Mouse (Mus musculus) MEL (cell line): ENCODE data around the gene Zfp827. TPM values are rescaled to one million over a fixed set of nuclear protein-coding genes. Genes with fewer than 3 reads are reported as not detected.

ENCODE experiments used
- DNase-seq: peaks from one replicate; pipeline ENCODE4 v3.0.0; 2011; ENCODE audit warnings: low read depth, low spot score
- H3K27ac ChIP-seq: 2 replicates; pipeline ENCODE4 v1.5.1; 2012; ENCODE audit warnings: low read depth, mild to moderate bottlenecking, control low read depth, low read length, moderate library complexity; ENCODE audit not compliant: control insufficient read depth
- H3K27me3 ChIP-seq, 2 experiments: fragments of 150-350 bp in 1 of 2; sonication (generic) in 1 of 2; 2 replicates each; pipeline ENCODE4 v1.6.1; 2012; ENCODE audit warnings: low read length in 2 of 2, mild to moderate bottlenecking in 2 of 2, improper control_type of control experiment in 1 of 2, moderate library complexity in 1 of 2; ENCODE audit not compliant: insufficient read depth in 2 of 2, control insufficient read depth in 1 of 2
- H3K36me3 ChIP-seq, 2 experiments: 2 replicates each; pipeline ENCODE4 v1.6.1; 2012 to 2014; ENCODE audit warnings: low read length in 2 of 2, improper control_type of control experiment in 1 of 2, inconsistent platforms in 1 of 2, mild to moderate bottlenecking in 1 of 2; ENCODE audit not compliant: insufficient read depth in 2 of 2, control insufficient read depth in 1 of 2
- H3K4me1 ChIP-seq, 2 experiments: fragments of 150-350 bp in 1 of 2; sonication (generic) in 1 of 2; 2 replicates each; pipeline ENCODE4 v1.6.1; 2012; ENCODE audit warnings: low read length in 2 of 2, improper control_type of control experiment in 1 of 2, mild to moderate bottlenecking in 1 of 2; ENCODE audit not compliant: insufficient read depth in 2 of 2, control insufficient read depth in 1 of 2
- H3K4me3 ChIP-seq, 2 experiments: fragments of 150-350 bp in 1 of 2; sonication (generic) in 1 of 2; 2 replicates each; pipeline ENCODE4 v1.5.1; 2012; ENCODE audit warnings: low read depth in 2 of 2, low read length in 2 of 2, mild to moderate bottlenecking in 2 of 2, moderate library complexity in 2 of 2, control low read depth in 1 of 2, improper control_type of control experiment in 1 of 2; ENCODE audit not compliant: control insufficient read depth in 1 of 2, insufficient read depth in 1 of 2
- H3K79me2 ChIP-seq: 2 replicates; pipeline ENCODE4 v1.6.1; 2012; ENCODE audit warnings: mild to moderate bottlenecking, low read length, moderate library complexity; ENCODE audit not compliant: control insufficient read depth, poor library complexity, insufficient read depth
- H3K9ac ChIP-seq: 2 replicates; pipeline ENCODE4 v1.6.1; 2012; ENCODE audit warnings: low read depth, mild to moderate bottlenecking, control low read depth, low read length, moderate library complexity; ENCODE audit not compliant: control insufficient read depth, poor library complexity, severe bottlenecking
- H3K9me3 ChIP-seq: fragments of 150-350 bp; sonication (generic); replicated peaks from 2 replicates; pipeline ENCODE4 v1.6.1; 2012; ENCODE audit warnings: mild to moderate bottlenecking, low read length, improper control_type of control experiment, moderate library complexity; ENCODE audit not compliant: insufficient read depth
- CHD1 ChIP-seq: IDR thresholded peaks from 2 replicates; pipeline ENCODE4 v1.6.1; 2012; ENCODE audit warnings: low read depth, mild to moderate bottlenecking, inconsistent platforms, low read length, improper control_type of control experiment
- CHD2 ChIP-seq: IDR thresholded peaks from 2 replicates; pipeline ENCODE4 v1.6.1; 2011; ENCODE audit warnings: low read length, improper control_type of control experiment
- EP300 ChIP-seq, 2 experiments: IDR thresholded peaks; 2 replicates each; pipeline ENCODE4 v1.6.1; 2011; ENCODE audit warnings: improper control_type of control experiment in 2 of 2, low read length in 2 of 2, low read depth in 1 of 2, mild to moderate bottlenecking in 1 of 2
- GABPA ChIP-seq: IDR thresholded peaks from 2 replicates; pipeline ENCODE4 v1.6.1; 2012; ENCODE audit warnings: low read depth, mild to moderate bottlenecking, inconsistent platforms, low read length, improper control_type of control experiment, moderate library complexity
- HCFC1 ChIP-seq: IDR thresholded peaks from 2 replicates; pipeline ENCODE4 v1.6.1; 2012; ENCODE audit warnings: low read depth, mild to moderate bottlenecking, inconsistent platforms, low read length, improper control_type of control experiment, moderate library complexity
- JUND ChIP-seq: IDR thresholded peaks from 2 replicates; pipeline ENCODE4 v1.6.1; 2011; ENCODE audit warnings: low read depth, mild to moderate bottlenecking, improper control_type of control experiment, low read length
- MAFK ChIP-seq: IDR thresholded peaks from 2 replicates; pipeline ENCODE4 v1.6.1; 2011; ENCODE audit warnings: low read depth, mild to moderate bottlenecking, low read length, improper control_type of control experiment, borderline replicate concordance
- MAX ChIP-seq: IDR thresholded peaks from 2 replicates; pipeline ENCODE4 v1.6.1; 2011; ENCODE audit warnings: low read length, improper control_type of control experiment
- MXI1 ChIP-seq: IDR thresholded peaks from 2 replicates; pipeline ENCODE4 v1.6.1; 2011; ENCODE audit warnings: mild to moderate bottlenecking, low read depth, low read length, improper control_type of control experiment
- NELFE ChIP-seq: IDR thresholded peaks from 2 replicates; pipeline ENCODE4 v1.6.1; 2011; ENCODE audit warnings: low read depth, low read length, improper control_type of control experiment
- POLR2AphosphoS2 ChIP-seq: IDR thresholded peaks from 2 replicates; pipeline ENCODE4 v1.6.1; 2011; ENCODE audit warnings: low read length, improper control_type of control experiment
- SIN3A ChIP-seq: IDR thresholded peaks from 2 replicates; pipeline ENCODE4 v1.6.1; 2012; ENCODE audit warnings: low read length, improper control_type of control experiment, inconsistent platforms
- UBTF ChIP-seq: IDR thresholded peaks from 2 replicates; pipeline ENCODE4 v1.6.1; 2012; ENCODE audit warnings: low read depth, mild to moderate bottlenecking, inconsistent platforms, low read length, improper control_type of control experiment, moderate library complexity, borderline replicate concordance; ENCODE audit not compliant: insufficient read depth
- USF1 ChIP-seq: IDR thresholded peaks from 2 replicates; pipeline ENCODE4 v1.6.1; 2014; ENCODE audit warnings: low read depth, mild to moderate bottlenecking, inconsistent platforms, low read length, improper control_type of control experiment, moderate library complexity
- ZC3H11A ChIP-seq: IDR thresholded peaks from 2 replicates; pipeline ENCODE4 v1.6.1; 2012; ENCODE audit warnings: low read depth, mild to moderate bottlenecking, inconsistent platforms, low read length, improper control_type of control experiment
- ZNF384 ChIP-seq: IDR thresholded peaks from 2 replicates; pipeline ENCODE4 v1.6.1; 2012; ENCODE audit warnings: low read depth, mild to moderate bottlenecking, inconsistent platforms, low read length, improper control_type of control experiment
- polyA plus RNA-seq, 2 experiments: library from polyadenylated mRNA; stranded (reverse) in 1 of 2; unstranded in 1 of 2; fragments of >175 nt in 1 of 2; fragments of >200 nt in 1 of 2; gene quantifications; 2 replicates each; pipeline versions ENCODE4 v1.2.1 to v1.2.4; 2012; ENCODE audit warnings: low replicate concordance in 2 of 2, low read depth in 1 of 2; ENCODE audit not compliant: insufficient read length in 2 of 2, insufficient read depth in 1 of 2, missing spikeins in 1 of 2
- total RNA-seq: library from RNA; depleted of rRNA; stranded (reverse); fragments of 300-350 nt; gene quantifications from 2 replicates; pipeline ENCODE4 v1.2.3, GENCODE M21; 2012

Zfp827 gene
- total and polyA plus RNA-seq, 3 experiments, result not detected

- Histone ChIP-seq H3K9me3 (no peaks in the 10 kb centered on the region), H3K79me2 (no peaks in the 10 kb centered on the region), H3K36me3 (no peaks in the 10 kb centered on the region)
- DNase-seq, result no peak
- TF ChIP-seq SIN3A (no peak), ZC3H11A (no peak), MAFK (no peak), MAX (no peak)
- TF ChIP-seq, all 39 proteins: peak for 0
- Histone ChIP-seq H3K27ac (no peak overlapping the region), H3K9ac (no peak overlapping the region), H3K4me1 (no peaks in the 10 kb centered on the region), H3K27me3 (no peaks in the 10 kb centered on the region), H3K4me3 (no peak overlapping the region)
Observed at GRCm38 (mm10) chr8:79159397-79159796, 131.2 kb downstream of the Zfp827 start.

DNA sequence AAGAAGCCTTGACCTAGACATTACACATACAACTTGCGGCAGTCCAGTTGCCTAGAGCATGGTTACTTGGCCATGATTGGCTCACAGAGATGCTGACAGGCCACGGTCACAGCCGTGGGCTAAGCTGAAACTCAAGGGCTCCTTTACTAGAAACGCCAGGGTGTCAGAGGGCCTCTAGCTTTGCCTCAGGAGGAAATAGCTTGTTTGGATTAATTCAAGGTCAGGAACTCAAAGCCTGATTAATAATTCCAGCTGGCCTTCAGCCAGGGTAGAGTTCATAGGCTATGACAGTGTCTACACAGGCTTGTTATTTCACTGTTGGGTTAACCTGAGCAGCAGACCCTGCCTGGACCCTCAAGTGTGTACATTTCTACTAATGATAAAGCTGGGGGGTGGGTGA, 132.1 kb downstream of the Zfp827 start:
- no peaks in the 10 kb centered on the region for H3K4me1 ChIP-seq
- DNase-seq, result no peak
- no peaks in the 10 kb centered on the region for H3K27me3 ChIP-seq
- TF ChIP-seq HCFC1, result no peak
- no peak for TF ChIP-seq POLR2AphosphoS2
- H3K36me3 ChIP-seq, result no peaks in the 10 kb centered on the region
- H3K9ac ChIP-seq, result no peak overlapping the region
- H3K4me3 ChIP-seq, result no peak overlapping the region
- H3K79me2 ChIP-seq, result no peaks in the 10 kb centered on the region
- no peak overlapping the region for H3K27ac ChIP-seq
- H3K9me3 ChIP-seq, result no peaks in the 10 kb centered on the region

GRCm38 (mm10) chr8:79161172-79161778, 133.0 kb downstream of the Zfp827 start:
- Histone ChIP-seq H3K27ac (no peak overlapping the region), H3K27me3 (no peaks in the 10 kb centered on the region), H3K4me3 (no peak overlapping the region), H3K36me3 (no peaks in the 10 kb centered on the region)
- TF ChIP-seq ZNF384, result no peak
- TF ChIP-seq CHD2, result no peak
- no peak for TF ChIP-seq JUND
- no peak for TF ChIP-seq USF1
- TF ChIP-seq UBTF, result no peak
- TF ChIP-seq NELFE, result no peak
- TF ChIP-seq POLR2AphosphoS2, result no peak
- TF ChIP-seq MAX, result no peak
- TF ChIP-seq CHD1, result no peak
- TF ChIP-seq ZC3H11A, result no peak
- no peak for TF ChIP-seq MXI1
- TF ChIP-seq GABPA, result no peak
- TF ChIP-seq EP300 (IDR thresholded peaks at IDR 0.05; ENCODE audit: low read depth in 1 of 2, low read length in 2 of 2), result no peak
- TF ChIP-seq, all 39 proteins: peak for 0
- Histone ChIP-seq H3K4me1 (no peaks in the 10 kb centered on the region), H3K9ac (no peak overlapping the region), H3K9me3 (no peaks in the 10 kb centered on the region), H3K79me2 (no peaks in the 10 kb centered on the region)
- DNase-seq, result no peak
